Mouse (Mus musculus): Measurements from ENCODE around the gene Rora. TPM values are rescaled to one million over a fixed set of nuclear protein-coding genes. Genes with fewer than 3 reads are reported as not detected.

Rora gene
- polyA plus RNA-seq, 1 experiment: 0.85 TPM

DNA sequence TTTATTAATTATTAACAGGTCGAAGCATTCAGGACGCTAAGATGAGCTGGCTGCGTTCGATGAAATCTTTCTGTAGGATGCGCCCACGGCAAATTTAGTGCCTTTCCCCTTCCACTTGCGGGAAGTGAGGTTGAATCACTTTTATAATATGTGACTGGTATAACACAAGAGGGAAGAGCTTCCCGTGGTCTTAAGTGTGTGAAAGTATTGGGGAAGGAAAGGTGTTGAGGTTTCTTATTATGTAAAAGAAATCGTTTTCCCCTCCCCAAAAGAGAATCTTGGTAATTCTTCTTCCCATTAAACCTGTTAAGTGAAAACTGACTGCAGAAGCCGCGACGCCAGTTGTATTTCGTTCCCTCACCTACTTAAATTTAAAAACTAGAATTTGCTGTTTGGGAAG lies 637.9 kb downstream of the Rora start:
- Histone ChIP-seq H3K4me3 (replicated peaks; ENCODE audit: control insufficient read depth, low read depth, low read length) (no peak overlapping the region), H3K4me1 (ENCODE audit: control insufficient read depth, insufficient read depth, low read length) (no peaks in the 10 kb centered on the region), H3K27ac (ENCODE audit: control insufficient read depth, insufficient read depth, low read depth, low read length, poor library complexity) (no peak overlapping the region)
- WGBS: 11% methylated on average over 13 of the region's 13 CpGs
- TF ChIP-seq POLR2A (IDR thresholded peaks at IDR 0.05; ENCODE audit: borderline replicate concordance, control insufficient read depth, low read depth, low read length) (no peak), CTCF (IDR thresholded peaks at IDR 0.05; ENCODE audit: control insufficient read depth, insufficient read depth, low read length) (no peak)

DNA sequence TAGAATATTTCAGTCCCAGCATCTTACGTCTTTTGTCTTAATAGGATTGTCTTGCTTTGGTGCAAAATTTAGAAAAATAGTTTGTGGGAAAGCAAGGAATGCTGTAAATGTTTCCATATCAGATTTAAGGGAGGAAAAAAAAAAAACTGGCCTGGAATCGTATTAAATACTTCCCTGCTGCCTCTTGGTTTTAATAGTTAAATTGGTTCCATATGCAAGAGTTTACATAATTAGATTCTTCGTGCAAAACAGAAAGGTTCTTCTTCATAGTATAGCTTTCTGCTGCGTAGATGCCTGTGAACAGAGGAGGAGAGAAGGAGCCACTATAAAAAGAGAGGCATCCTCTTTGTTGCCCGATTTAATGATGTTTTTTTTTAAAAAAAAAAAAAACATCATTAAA lies 638.8 kb downstream of the Rora start:
- H3K4me3 ChIP-seq (replicated peaks; ENCODE audit: control insufficient read depth, low read depth, low read length): no peak overlapping the region
- no peaks in the 10 kb centered on the region for H3K4me1 ChIP-seq (ENCODE audit: control insufficient read depth, insufficient read depth, low read length)
- TF ChIP-seq POLR2A (IDR thresholded peaks at IDR 0.05; ENCODE audit: borderline replicate concordance, control insufficient read depth, low read depth, low read length): no peak
- TF ChIP-seq CTCF (IDR thresholded peaks at IDR 0.05; ENCODE audit: control insufficient read depth, insufficient read depth, low read length): no peak
- H3K27ac ChIP-seq (ENCODE audit: control insufficient read depth, insufficient read depth, low read depth, low read length, poor library complexity): no peak overlapping the region
- 74% methylated on average over 5 of the region's 5 CpGs for WGBS

DNA sequence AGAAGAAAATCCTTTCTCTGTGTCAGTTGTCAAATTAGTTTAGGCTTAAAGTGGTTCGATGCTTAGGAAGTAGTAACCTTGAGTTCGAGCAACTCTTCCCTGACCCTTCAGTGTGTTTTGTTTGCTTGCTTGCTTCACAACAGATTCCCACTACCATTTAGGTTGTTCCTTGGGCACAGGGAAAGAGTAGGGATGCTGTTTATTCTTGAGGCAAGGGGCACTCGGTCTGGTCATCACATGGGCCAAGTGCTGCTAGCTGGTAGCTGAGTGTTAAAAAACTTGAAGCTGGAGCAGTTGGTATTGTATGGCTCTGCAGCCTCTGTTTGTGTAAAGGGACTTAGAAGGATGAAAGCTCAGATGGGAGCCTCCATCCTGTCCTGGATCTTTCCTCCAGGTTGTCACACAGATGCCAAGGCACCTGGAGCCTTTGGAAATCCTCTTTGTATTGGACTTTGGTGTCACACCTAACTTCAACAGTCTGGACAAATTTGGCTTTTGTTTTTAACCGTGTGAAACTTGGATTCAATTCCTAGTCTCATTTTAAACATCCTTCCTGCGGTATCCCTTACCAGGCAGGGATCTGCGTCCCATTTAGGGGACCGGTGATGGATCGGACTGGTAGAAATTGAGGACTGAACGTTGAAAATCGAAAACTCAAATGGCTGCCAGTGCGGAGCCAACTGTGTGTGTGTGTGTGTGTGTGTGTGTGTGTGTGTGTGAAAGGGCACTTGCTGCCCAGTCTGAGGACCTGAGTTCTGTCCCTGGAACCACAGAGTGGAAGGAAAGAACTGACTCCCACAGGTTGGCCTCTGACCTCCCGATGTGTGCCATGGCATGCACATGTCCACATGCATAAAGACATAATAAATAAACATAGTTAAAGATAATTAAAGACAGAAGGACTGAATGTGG lies 639.4 kb downstream of the Rora start:
- TF ChIP-seq CTCF (IDR thresholded peaks at IDR 0.05; ENCODE audit: control insufficient read depth, insufficient read depth, low read length) (no peak), POLR2A (IDR thresholded peaks at IDR 0.05; ENCODE audit: borderline replicate concordance, control insufficient read depth, low read depth, low read length) (no peak)
- WGBS: 85% methylated on average over 12 of the region's 12 CpGs
- H3K4me3 ChIP-seq (replicated peaks; ENCODE audit: control insufficient read depth, low read depth, low read length): no peak overlapping the region
- no peaks in the 10 kb centered on the region for H3K4me1 ChIP-seq (ENCODE audit: control insufficient read depth, insufficient read depth, low read length)
- H3K27ac ChIP-seq (ENCODE audit: control insufficient read depth, insufficient read depth, low read depth, low read length, poor library complexity): no peak overlapping the region

DNA sequence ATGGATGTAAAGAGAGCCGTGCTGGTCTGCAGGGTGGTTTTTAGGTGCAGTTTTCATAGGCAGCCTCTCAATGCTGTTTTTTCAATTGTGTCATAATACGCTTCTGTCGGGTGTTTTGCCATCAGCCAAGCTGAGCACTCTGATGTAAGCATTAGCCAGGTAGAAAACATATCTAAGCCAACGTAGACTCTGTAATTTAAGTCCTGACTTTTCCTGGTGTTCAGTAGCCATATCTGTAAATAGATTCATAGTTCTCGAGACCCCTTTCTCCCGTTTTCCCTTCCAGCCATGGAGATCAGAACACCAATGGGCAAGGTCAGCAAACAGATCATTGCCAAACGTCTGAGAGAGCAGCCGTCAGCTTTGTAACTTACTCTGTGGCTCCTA lies 640.1 kb downstream of the Rora start:
- 69% methylated on average over 8 of the region's 8 CpGs for WGBS
- TF ChIP-seq CTCF (IDR thresholded peaks at IDR 0.05; ENCODE audit: control insufficient read depth, insufficient read depth, low read length): no peak
- TF ChIP-seq POLR2A (IDR thresholded peaks at IDR 0.05; ENCODE audit: borderline replicate concordance, control insufficient read depth, low read depth, low read length): no peak
- Histone ChIP-seq H3K4me1 (ENCODE audit: control insufficient read depth, insufficient read depth, low read length) (no peaks in the 10 kb centered on the region), H3K4me3 (replicated peaks; ENCODE audit: control insufficient read depth, low read depth, low read length) (no peak overlapping the region), H3K27ac (ENCODE audit: control insufficient read depth, insufficient read depth, low read depth, low read length, poor library complexity) (no peak overlapping the region)

DNA sequence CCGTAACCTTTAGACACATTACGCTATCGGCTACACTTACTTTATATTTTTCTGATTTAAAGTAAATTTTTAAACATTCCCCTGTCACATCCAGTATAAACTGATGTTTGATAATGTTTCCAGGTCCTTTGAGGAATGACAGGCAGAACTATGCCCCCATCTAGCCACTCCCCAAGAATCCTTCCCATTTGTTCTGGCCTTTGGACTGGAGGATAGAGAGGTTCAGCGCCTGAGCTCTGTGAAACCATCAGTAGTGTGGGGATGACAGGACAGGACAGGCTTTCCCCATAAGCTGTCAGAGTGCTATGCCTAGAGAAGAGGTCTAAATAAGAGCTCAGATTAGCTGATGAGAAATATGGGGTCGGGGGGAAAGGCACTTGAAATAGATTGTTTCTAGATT lies 640.8 kb downstream of the Rora start:
- WGBS: 80% methylated on average over 5 of the region's 5 CpGs
- TF ChIP-seq POLR2A (IDR thresholded peaks at IDR 0.05; ENCODE audit: borderline replicate concordance, control insufficient read depth, low read depth, low read length): no peak
- TF ChIP-seq CTCF (IDR thresholded peaks at IDR 0.05; ENCODE audit: control insufficient read depth, insufficient read depth, low read length): no peak
- H3K4me3 ChIP-seq (replicated peaks; ENCODE audit: control insufficient read depth, low read depth, low read length): no peak overlapping the region
- H3K27ac ChIP-seq (ENCODE audit: control insufficient read depth, insufficient read depth, low read depth, low read length, poor library complexity): no peak overlapping the region
- H3K4me1 ChIP-seq (ENCODE audit: control insufficient read depth, insufficient read depth, low read length): no peaks in the 10 kb centered on the region

DNA sequence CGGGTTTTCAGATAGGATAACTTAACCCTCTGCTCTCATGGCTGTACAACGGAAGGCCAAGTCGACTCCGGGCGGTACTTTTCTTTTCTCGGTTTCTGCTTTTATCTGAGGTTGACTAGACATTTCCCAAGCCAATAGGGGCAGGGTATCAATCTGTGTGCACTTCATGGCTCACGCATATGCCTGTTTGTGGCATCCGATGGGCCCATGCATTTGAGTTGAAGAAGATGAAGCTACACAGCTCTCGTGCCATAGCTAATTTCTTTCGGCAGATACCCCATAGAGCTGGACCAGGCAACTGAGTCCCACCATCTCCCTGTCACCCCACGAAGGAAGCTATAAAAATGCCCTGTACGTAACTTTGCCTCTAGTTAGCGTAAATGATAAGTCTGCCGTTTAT lies 641.3 kb downstream of the Rora start:
- WGBS: 87% methylated on average over 14 of the region's 14 CpGs
- no peak for TF ChIP-seq CTCF (IDR thresholded peaks at IDR 0.05; ENCODE audit: control insufficient read depth, insufficient read depth, low read length)
- no peak for TF ChIP-seq POLR2A (IDR thresholded peaks at IDR 0.05; ENCODE audit: borderline replicate concordance, control insufficient read depth, low read depth, low read length)
- no peak overlapping the region for H3K27ac ChIP-seq (ENCODE audit: control insufficient read depth, insufficient read depth, low read depth, low read length, poor library complexity)
- no peaks in the 10 kb centered on the region for H3K4me1 ChIP-seq (ENCODE audit: control insufficient read depth, insufficient read depth, low read length)
- H3K4me3 ChIP-seq (replicated peaks; ENCODE audit: control insufficient read depth, low read depth, low read length): no peak overlapping the region

DNA sequence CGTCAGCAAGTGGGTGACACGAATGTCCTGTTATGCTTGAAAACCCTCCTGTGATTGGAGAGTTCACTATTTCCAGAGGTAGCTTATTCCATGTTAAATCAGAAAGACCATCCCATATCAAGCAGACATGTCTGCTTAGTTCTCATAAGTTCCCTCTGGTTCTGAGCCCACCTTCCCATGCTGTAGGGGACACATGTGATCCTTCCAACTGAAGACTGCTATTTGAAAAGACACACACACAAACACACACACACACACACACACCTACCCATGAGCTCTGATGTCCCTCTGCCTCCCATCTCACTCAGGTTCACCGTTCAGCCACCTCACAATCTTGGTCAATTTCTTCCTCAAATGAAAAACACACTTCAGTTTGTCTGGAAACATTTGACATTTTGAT lies 642.2 kb downstream of the Rora start:
- Histone ChIP-seq H3K27ac (ENCODE audit: control insufficient read depth, insufficient read depth, low read depth, low read length, poor library complexity) (no peak overlapping the region), H3K4me3 (replicated peaks; ENCODE audit: control insufficient read depth, low read depth, low read length) (no peak overlapping the region), H3K4me1 (ENCODE audit: control insufficient read depth, insufficient read depth, low read length) (no peaks in the 10 kb centered on the region)
- WGBS: 66% methylated on average over 3 of the region's 3 CpGs
- TF ChIP-seq CTCF (IDR thresholded peaks at IDR 0.05; ENCODE audit: control insufficient read depth, insufficient read depth, low read length): no peak
- no peak for TF ChIP-seq POLR2A (IDR thresholded peaks at IDR 0.05; ENCODE audit: borderline replicate concordance, control insufficient read depth, low read depth, low read length)

DNA sequence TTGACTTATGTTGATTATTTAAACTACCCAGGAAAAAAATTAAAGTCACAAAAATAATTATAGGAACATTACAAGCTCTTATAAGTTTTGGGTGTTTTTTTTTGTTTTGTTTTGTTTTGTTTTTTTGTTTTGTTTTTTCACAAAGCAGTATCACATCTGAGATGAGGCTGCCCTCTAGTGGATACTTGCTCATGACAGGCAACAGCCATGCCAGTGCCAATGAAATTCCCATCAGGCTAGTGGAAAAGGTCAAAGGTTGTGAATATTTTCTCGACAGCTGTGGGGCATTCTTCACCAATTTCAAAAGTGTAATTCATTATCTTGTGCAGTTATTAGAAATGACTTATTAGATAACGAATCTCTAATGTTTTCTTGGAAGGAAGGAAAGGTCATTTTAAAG lies 642.8 kb downstream of the Rora start:
- WGBS: 28% methylated on average over 2 of the region's 2 CpGs
- no peak overlapping the region for H3K4me3 ChIP-seq (replicated peaks; ENCODE audit: control insufficient read depth, low read depth, low read length)

More for the DNA sequence above, 642.8 kb downstream of the Rora start:
- no peak for TF ChIP-seq CTCF (IDR thresholded peaks at IDR 0.05; ENCODE audit: control insufficient read depth, insufficient read depth, low read length)
- no peak for TF ChIP-seq POLR2A (IDR thresholded peaks at IDR 0.05; ENCODE audit: borderline replicate concordance, control insufficient read depth, low read depth, low read length)
- Histone ChIP-seq H3K4me1 (ENCODE audit: control insufficient read depth, insufficient read depth, low read length) (no peaks in the 10 kb centered on the region), H3K27ac (ENCODE audit: control insufficient read depth, insufficient read depth, low read depth, low read length, poor library complexity) (no peak overlapping the region)
